Comparison of ENCODE assay signal across 13 mouse cellular contexts in the genomic region with DNA sequence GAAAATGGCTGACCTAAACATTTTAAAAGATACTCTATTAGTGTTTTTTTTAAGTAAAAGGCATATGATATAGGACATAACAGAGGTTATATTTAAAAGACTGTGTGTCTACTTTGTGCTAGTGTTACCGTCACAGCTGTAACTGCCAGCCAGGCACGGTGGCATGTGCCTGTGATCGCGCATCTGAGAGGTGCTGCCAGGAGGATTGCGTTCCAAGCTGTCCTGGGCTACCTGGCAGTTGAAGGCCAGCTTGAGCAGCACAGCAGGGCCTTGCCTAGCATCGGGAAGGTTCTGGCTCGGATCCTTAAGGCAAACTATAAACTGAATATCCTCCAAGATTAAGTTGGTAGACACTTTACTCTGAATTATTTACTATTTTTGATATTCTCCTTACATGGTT.
DNase-seq lines count a peak whose midpoint lies in the region; ATAC-seq and TF ChIP-seq lines count a peak whose summit lies in the region.
"Had no signal": no experiment of that assay in that cellular context is flagged by ENCODE, and none has a peak within 500 bp of the region (broad histone marks: within the 10 kb centered on the region; RNA-seq: fewer than 3 reads in every experiment).

No protein-coding gene starts in this region.

- H3K27ac ChIP-seq in intestine, embryonic 14.5 days (ENCODE audit: low read depth): 0 out of 2 replicates have a peak overlapping the region, but pooled peaks have one; percentile 28
- no peak overlapping the region for H3K27ac ChIP-seq in intestine, postnatal 0 days (ENCODE audit: low read depth, low read length)
- H3K27ac ChIP-seq in cerebellum, adult 2 months (ENCODE audit: insufficient read depth, low read length): no peak overlapping the region
- H3K27ac ChIP-seq: heart, embryonic 15.5 days; kidney, embryonic 15.5 days had no signal

- no peak overlapping the region for H3K4me3 ChIP-seq in intestine, embryonic 14.5 days (ENCODE audit: low read depth, low read length)
- H3K4me3 ChIP-seq in intestine, postnatal 0 days (ENCODE audit: low read depth, low read length): no peak overlapping the region
- H3K4me3 ChIP-seq in cerebellum, adult 2 months (replicated peaks; ENCODE audit: insufficient read depth, low read depth, low read length): no peak overlapping the region
- H3K4me3 ChIP-seq: heart, embryonic 15.5 days; kidney, embryonic 15.5 days had no signal

- peaks cover 65% of the 10 kb centered on the region for H3K36me3 ChIP-seq in intestine, embryonic 14.5 days (ENCODE audit: control insufficient read depth, insufficient read depth, low read length)
- peaks cover 15% of the 10 kb centered on the region for H3K36me3 ChIP-seq in intestine, postnatal 0 days (ENCODE audit: control insufficient read depth, insufficient read depth)

- 0 out of 2 replicates have a peak, but pooled peaks cover 4% of the 10 kb centered on the region for H3K4me1 ChIP-seq in intestine, embryonic 14.5 days (replicated peaks; ENCODE audit: control insufficient read depth, insufficient read depth, low read length)
- no peaks in the 10 kb centered on the region for H3K4me1 ChIP-seq in intestine, postnatal 0 days (replicated peaks; ENCODE audit: control insufficient read depth, insufficient read depth, low read length)
- peaks cover 11% of the 10 kb centered on the region; the same call in 1 of the 2 replicates for H3K4me1 ChIP-seq in cerebellum, adult 2 months (ENCODE audit: control insufficient read depth, insufficient read depth, low read length)
- H3K4me1 ChIP-seq: kidney, embryonic 15.5 days had no signal

- H3K27me3 ChIP-seq in intestine, embryonic 14.5 days (replicated peaks; ENCODE audit: control insufficient read depth, insufficient read depth, low read length): no peaks in the 10 kb centered on the region
- no peaks in the 10 kb centered on the region for H3K27me3 ChIP-seq in intestine, postnatal 0 days (replicated peaks; ENCODE audit: control insufficient read depth, insufficient read depth, low read length)
- H3K27me3 ChIP-seq in cerebellum, adult 2 months (ENCODE audit: control insufficient read depth, insufficient read depth, low read length): no peaks in the 10 kb centered on the region
- H3K27me3 ChIP-seq: heart, embryonic 15.5 days; kidney, embryonic 15.5 days had no signal

- WGBS in intestine, embryonic 14.5 days: 87% methylated on average over 7 of the region's 7 CpGs
- 81% methylated on average over 7 of the region's 7 CpGs for WGBS in intestine, postnatal 0 days
- WGBS in cerebellum, adult 2 months: 8% methylated on average over 7 of the region's 7 CpGs

- peak; percentile 15 for DNase-seq in adrenal gland, postnatal 10 days
- no peak for DNase-seq in adrenal gland, adult 18-20 months (ENCODE audit: low spot score in 2 of 2)
- no peak for DNase-seq in intestine, embryonic 14.5 days (ENCODE audit: low spot score)
- DNase-seq in cerebellum, adult 2 months: peak; percentile 63 to 80
- peak; percentile 13 for DNase-seq in skeletal muscle tissue, adult 2 months (ENCODE audit: low read depth, low spot score)
- no peak for DNase-seq in spleen, postnatal 14 days (ENCODE audit: low spot score in 2 of 2)
- no peak for DNase-seq in lung, postnatal 36 days

- TF ChIP-seq CTCF in intestine, postnatal 0 days (IDR thresholded peaks at IDR 0.05; ENCODE audit: low read depth): no peak
- no peak for TF ChIP-seq CTCF in cerebellum, adult 2 months (IDR thresholded peaks at IDR 0.05; ENCODE audit: borderline replicate concordance, insufficient read depth, low read depth, low read length)

- no peak overlapping the region for H3K9ac ChIP-seq in intestine, embryonic 14.5 days (ENCODE audit: low read length)
- no peak overlapping the region for H3K9ac ChIP-seq in intestine, postnatal 0 days (ENCODE audit: low read depth, low read length)
- H3K9ac ChIP-seq: heart, embryonic 15.5 days; hindbrain, embryonic 14.5 days; kidney, embryonic 15.5 days had no signal

- TF ChIP-seq POLR2A in cerebellum, adult 2 months (IDR thresholded peaks at IDR 0.05; ENCODE audit: borderline replicate concordance, insufficient read depth, low read length): no peak

- ATAC-seq in intestine, embryonic 14.5 days (replicated peaks; ENCODE audit: low FRiP score, low TSS enrichment, low read depth): no peak
- ATAC-seq in intestine, postnatal 0 days: no peak

- no peak overlapping the region for H3K4me2 ChIP-seq in intestine, embryonic 14.5 days (ENCODE audit: low read length)
- H3K4me2 ChIP-seq in intestine, postnatal 0 days (replicated peaks; ENCODE audit: low read depth): no peak overlapping the region
- H3K4me2 ChIP-seq: heart, embryonic 15.5 days; hindbrain, embryonic 14.5 days; kidney, embryonic 15.5 days; liver, embryonic 11.5 days; midbrain, embryonic 11.5 days had no signal

- H3K9me3 ChIP-seq in intestine, embryonic 14.5 days (ENCODE audit: control insufficient read depth, low read length): no peaks in the 10 kb centered on the region
- no peaks in the 10 kb centered on the region for H3K9me3 ChIP-seq in intestine, postnatal 0 days (ENCODE audit: control insufficient read depth)
- H3K9me3 ChIP-seq: heart, embryonic 15.5 days; kidney, embryonic 15.5 days had no signal

Comparison
In these comparisons a context has a peak if more than half of its experiments do, and no peak if none do; other contexts are left out.
1. DNase-seq: peak in adrenal gland, postnatal 10 days (single experiment), cerebellum, adult 2 months (2 of 2) and skeletal muscle tissue, adult 2 months (single experiment); none in adrenal gland, adult 18-20 months (0 of 2), intestine, embryonic 14.5 days (single experiment), spleen, postnatal 14 days (0 of 2) and lung, postnatal 36 days (single experiment).